Mouse (Mus musculus) liver, embryonic 14.5 days (tissue): ENCODE results near the gene Igf1r. TPM values are rescaled to one million over a fixed set of nuclear protein-coding genes. Genes with fewer than 3 reads are reported as not detected.
A peak's percentile ranks its signal among the peaks of the same experiment; 100 is the strongest.

Experiments used
- ATAC-seq: fragments of 200-750 bp; cut with Nextera tagmentation; 2 replicates; pipeline ENCODE4 v1.8.0; 2017; ENCODE audit warnings: moderate number of reproducible peaks, mild to moderate bottlenecking, moderate library complexity; ENCODE audit not compliant: insufficient read depth
- DNase-seq, 3 experiments: peaks; one replicate each; pipeline ENCODE4 v3.0.0-alpha.2; 2012 to 2013; ENCODE audit warnings: low read depth in 3 of 3, low spot score in 3 of 3
- H3K27ac ChIP-seq: fragments of 300-500 bp; sonication (generic); 2 replicates; pipeline ENCODE4 v1.5.1; 2014; ENCODE audit warnings: moderate library complexity, mild to moderate bottlenecking, control low read depth, inconsistent platforms
- H3K27me3 ChIP-seq: fragments of 300-500 bp; sonication (generic); 2 replicates; pipeline ENCODE4 v1.6.1; 2014; ENCODE audit warnings: mild to moderate bottlenecking, low read length, moderate library complexity; ENCODE audit not compliant: control insufficient read depth, insufficient read depth
- H3K36me3 ChIP-seq: fragments of 300-500 bp; sonication (generic); replicated peaks from 2 replicates; pipeline ENCODE4 v1.6.1; 2014; ENCODE audit warnings: low read depth; ENCODE audit not compliant: control insufficient read depth, insufficient read depth
- H3K4me1 ChIP-seq, 2 experiments: fragments of 200-500 bp in 1 of 2; fragments of 300-500 bp in 1 of 2; sonication (generic) in 1 of 2; replicated peaks; 2 replicates each; pipeline ENCODE4 v1.6.1; 2012 to 2014; ENCODE audit warnings: antibody characterized with exemption in 1 of 2, inconsistent platforms in 1 of 2, low read length in 1 of 2; ENCODE audit not compliant: control insufficient read depth in 2 of 2, insufficient read depth in 2 of 2
- H3K4me2 ChIP-seq: fragments of 300-500 bp; sonication (generic); 2 replicates; pipeline ENCODE4 v1.6.1; 2014; ENCODE audit warnings: low read depth, mild to moderate bottlenecking, control low read depth, moderate library complexity
- H3K4me3 ChIP-seq, 2 experiments: fragments of 200-500 bp in 1 of 2; fragments of 300-500 bp in 1 of 2; sonication (generic) in 1 of 2; 2 replicates each; pipeline ENCODE4 v1.5.1; 2012 to 2014; ENCODE audit warnings: low read depth in 2 of 2, low read length in 2 of 2, mild to moderate bottlenecking in 2 of 2, control low read depth in 1 of 2, inconsistent platforms in 1 of 2, moderate library complexity in 1 of 2; ENCODE audit not compliant: insufficient read depth in 1 of 2
- H3K9ac ChIP-seq: fragments of 300-500 bp; sonication (generic); replicated peaks from 2 replicates; pipeline ENCODE4 v1.6.1; 2014; ENCODE audit warnings: mild to moderate bottlenecking, control low read depth, moderate library complexity
- H3K9me3 ChIP-seq: fragments of 300-500 bp; sonication (generic); 2 replicates; pipeline ENCODE4 v1.6.1; 2016; ENCODE audit warnings: low read length, mixed read lengths; ENCODE audit not compliant: control insufficient read depth
- CTCF ChIP-seq: IDR thresholded peaks from 2 replicates; pipeline ENCODE4 v1.5.1; 2016; ENCODE audit warnings: antibody characterized with exemption, low read depth, control low read depth
- EP300 ChIP-seq: IDR thresholded peaks from 2 replicates; pipeline ENCODE4 v1.6.1; 2016; ENCODE audit warnings: antibody characterized with exemption, low read depth
- WGBS: fragments of 180-500 bp; shearing (Covaris S2); extraction: QIAGEN DNeasy Blood & Tissue Kit; methylation state at CpG from one replicate; pipeline ENCODE4 v1.1.7; 2014; ENCODE audit not compliant: insufficient replicate concordance; 5-methylcytosine and 5-hydroxymethylcytosine counted together
- polyA plus RNA-seq, 2 experiments: library from polyadenylated mRNA; depleted of rRNA in 1 of 2; stranded (reverse) in 1 of 2; unstranded in 1 of 2; fragments of >200 nt; fragmentation: Nextera tagmentation in 1 of 2; extraction: Ambion mirVana in 1 of 2; gene quantifications; 2 replicates each; pipeline versions ENCODE4 v1.2.1 to v1.2.3; 2012 to 2014

Igf1r gene
- polyA plus RNA-seq, 2 experiments: 2.3 to 2.5 TPM

GRCm38 (mm10) chr7:68182025-68182424 is 229.4 kb downstream of the Igf1r start:
- H3K9ac ChIP-seq: no peak overlapping the region
- H3K27me3 ChIP-seq: no peaks in the 10 kb centered on the region
- TF ChIP-seq CTCF (no peak), EP300 (no peak)
- H3K4me3 ChIP-seq: no peak overlapping the region
- H3K9me3 ChIP-seq: no peaks in the 10 kb centered on the region
- H3K4me2 ChIP-seq: no peak overlapping the region
- 81% methylated on average over 7 of the region's 7 CpGs for WGBS
- H3K4me1 ChIP-seq: peaks cover 0 to 18% of the 10 kb centered on the region in 2 experiments; a peak in 2 of 4 replicates
- ATAC-seq (no peak), DNase-seq (no peak)
- no peak overlapping the region for H3K27ac ChIP-seq
- H3K36me3 ChIP-seq: no peaks in the 10 kb centered on the region

- no peaks in the 10 kb centered on the region for H3K9me3 ChIP-seq
- WGBS: 73% methylated on average over 6 of the region's 6 CpGs
- ATAC-seq (no peak), DNase-seq (no peak)
- no peak overlapping the region for H3K27ac ChIP-seq
- no peak overlapping the region for H3K9ac ChIP-seq
- no peak overlapping the region for H3K4me3 ChIP-seq
- H3K36me3 ChIP-seq: no peaks in the 10 kb centered on the region
- no peaks in the 10 kb centered on the region for H3K27me3 ChIP-seq
- TF ChIP-seq EP300: no peak
- peaks cover 0 to 18% of the 10 kb centered on the region in 2 experiments; a peak in 2 of 4 replicates for H3K4me1 ChIP-seq
- H3K4me2 ChIP-seq: no peak overlapping the region
Observed at GRCm38 (mm10) chr7:68182773-68183172, 230.1 kb downstream of the Igf1r start.

DNA sequence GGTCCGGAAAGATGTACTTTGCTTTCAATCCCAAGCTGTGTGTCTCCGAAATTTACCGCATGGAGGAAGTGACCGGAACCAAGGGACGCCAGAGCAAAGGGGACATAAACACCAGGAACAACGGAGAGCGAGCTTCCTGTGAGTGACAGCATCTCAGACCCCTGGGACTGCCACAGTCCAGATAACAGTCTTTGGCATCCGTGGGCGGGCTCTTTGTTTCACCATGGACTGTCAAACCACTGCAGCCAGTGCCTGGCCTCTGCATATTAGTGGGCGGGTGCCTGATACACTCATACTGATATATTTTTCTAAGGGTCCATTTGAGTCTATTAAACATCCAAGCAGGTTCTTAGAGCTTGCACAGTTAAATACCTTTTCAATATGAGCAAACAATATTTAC is 230.8 kb downstream of the Igf1r start:
- peaks cover 0 to 22% of the 10 kb centered on the region in 2 experiments; a peak in 3 of 4 replicates for H3K4me1 ChIP-seq
- DNase-seq: no peak
- no peak overlapping the region for H3K9ac ChIP-seq
- H3K4me2 ChIP-seq: no peak overlapping the region
- no peak overlapping the region for H3K4me3 ChIP-seq
- H3K27me3 ChIP-seq: no peaks in the 10 kb centered on the region
- no peak for TF ChIP-seq CTCF
- TF ChIP-seq EP300: no peak
- no peak overlapping the region for H3K27ac ChIP-seq
- no peaks in the 10 kb centered on the region for H3K36me3 ChIP-seq
- ATAC-seq: peak; percentile 51; the same call in 1 of the 2 replicates
- H3K9me3 ChIP-seq: no peaks in the 10 kb centered on the region
- 20% methylated on average over 10 of the region's 10 CpGs for WGBS

GRCm38 (mm10) chr7:68189211-68189610 is 236.6 kb downstream of the Igf1r start:
- peak; percentile 87 for TF ChIP-seq EP300
- no peak for TF ChIP-seq CTCF
- WGBS: 1% methylated on average over 6 of the region's 6 CpGs
- Histone ChIP-seq H3K27ac (no peak overlapping the region), H3K9ac (no peak overlapping the region), H3K36me3 (peaks cover 5% of the 10 kb centered on the region), H3K4me2 (peak overlapping the region; percentile 45), H3K27me3 (no peaks in the 10 kb centered on the region), H3K4me1 (peaks cover 9 to 32% of the 10 kb centered on the region in 2 experiments), H3K9me3 (no peaks in the 10 kb centered on the region), H3K4me3 (peak overlapping the region in 1 of 2 experiments; percentile 3; a peak in 1 of 4 replicates)
- DNase-seq (peak; percentile 52 to 58 (median 55)), ATAC-seq (peak; percentile 87)

DNA sequence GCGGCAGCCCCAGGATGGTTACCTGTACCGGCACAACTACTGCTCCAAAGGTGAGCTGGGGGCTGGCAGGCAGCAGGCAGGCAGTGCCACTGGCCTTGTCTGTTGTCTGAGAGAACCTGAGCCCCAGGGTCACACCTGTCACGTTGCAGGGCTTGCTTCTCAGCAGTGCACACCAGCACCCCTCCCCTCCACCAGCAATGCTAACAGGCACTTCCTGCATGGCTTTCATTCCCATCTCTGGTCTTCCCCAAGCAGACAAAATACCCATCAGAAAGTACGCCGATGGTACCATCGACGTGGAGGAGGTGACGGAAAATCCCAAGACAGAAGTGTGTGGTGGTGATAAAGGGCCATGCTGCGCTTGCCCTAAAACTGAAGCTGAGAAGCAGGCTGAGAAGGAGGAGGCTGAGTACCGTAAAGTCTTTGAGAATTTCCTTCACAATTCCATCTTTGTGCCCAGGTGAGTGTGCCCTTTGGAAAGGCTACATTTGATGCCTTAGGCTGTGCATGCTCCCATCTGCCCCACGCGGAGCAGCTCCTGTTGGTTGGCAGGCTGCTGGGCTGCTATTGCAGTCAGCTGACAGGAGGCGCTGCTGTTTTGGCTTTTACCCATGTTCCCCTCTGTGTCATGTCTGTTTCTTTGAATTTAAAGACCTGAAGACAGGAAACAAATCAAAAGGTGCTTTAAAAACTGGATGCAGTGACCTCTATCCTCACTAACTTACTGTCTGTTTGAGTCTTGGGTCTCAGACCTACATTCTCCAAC is 237.2 kb downstream of the Igf1r start:
- ATAC-seq (peak; percentile 32; the same call in 1 of the 2 replicates), DNase-seq (no peak)
- H3K27ac ChIP-seq: no peak overlapping the region
- H3K9me3 ChIP-seq: no peaks in the 10 kb centered on the region
- peak overlapping the region; percentile 45 for H3K4me2 ChIP-seq
- H3K27me3 ChIP-seq: no peaks in the 10 kb centered on the region
- H3K4me1 ChIP-seq: peaks cover 9 to 32% of the 10 kb centered on the region in 2 experiments
- no peak overlapping the region for H3K9ac ChIP-seq
- peak overlapping the region; percentile 3 to 6; a peak in 1 of 4 replicates for H3K4me3 ChIP-seq
- WGBS: 25% methylated on average over 13 of the region's 13 CpGs
- peaks cover 5% of the 10 kb centered on the region for H3K36me3 ChIP-seq
- TF ChIP-seq EP300 (no peak), CTCF (no peak; the same call in 1 of the 2 replicates)
